Mouse (Mus musculus) ES-Bruce4 (cell line): ENCODE results near the gene Smoc1.

Experiments used
- CTCF ChIP-seq: IDR thresholded peaks from one replicate; pipeline ENCODE4 v1.8.1; 2011; ENCODE audit warnings: low read depth, low read length
- EP300 ChIP-seq: IDR thresholded peaks from 2 replicates; pipeline ENCODE4 v1.6.1; 2011; ENCODE audit warnings: low read depth, low read length; ENCODE audit not compliant: insufficient read depth
- POLR2A ChIP-seq: IDR thresholded peaks from one replicate; pipeline ENCODE4 v1.8.1; 2011; ENCODE audit warnings: low read length; ENCODE audit not compliant: insufficient read depth

DNA sequence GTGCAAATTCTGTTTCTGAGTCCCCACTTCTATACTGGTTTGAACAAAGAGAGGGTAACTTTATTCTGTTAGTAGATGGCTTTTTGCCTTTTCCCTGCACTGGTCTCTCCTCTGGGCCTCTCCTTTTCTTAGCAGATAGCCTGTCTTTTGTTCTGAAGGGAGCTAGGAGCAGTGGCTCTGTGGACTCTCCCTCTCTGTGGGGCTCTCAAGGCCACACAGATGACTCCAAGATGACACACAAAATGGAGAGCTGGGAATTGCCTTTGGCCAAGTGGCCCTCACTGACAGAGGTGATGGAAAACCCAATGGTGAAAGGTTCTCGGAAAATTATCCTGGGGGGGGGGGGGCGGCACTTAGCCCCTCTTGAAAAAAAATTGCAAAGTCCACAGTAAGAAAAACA, 133.3 kb downstream of the Smoc1 start:
- no peak for TF ChIP-seq CTCF
- TF ChIP-seq EP300, result no peak
- TF ChIP-seq POLR2A, result no peak
